Mouse (Mus musculus): ENCODE data around the gene Lhx5. TPM values are rescaled to one million over a fixed set of nuclear protein-coding genes. Genes with fewer than 3 reads are reported as not detected.

Gene Lhx5
- polyA plus RNA-seq, 1 experiment from 2014 or later: 45.2 TPM

- no peak overlapping the region for H3K4me3 ChIP-seq
- H3K9me3 ChIP-seq: no peaks in the 10 kb centered on the region
- peaks cover 15% of the 10 kb centered on the region; the same call in 1 of the 2 replicates for H3K27me3 ChIP-seq
- H3K27ac ChIP-seq (replicated peaks): no peak overlapping the region
- no peaks in the 10 kb centered on the region for H3K4me1 ChIP-seq
- H3K36me3 ChIP-seq: no peaks in the 10 kb centered on the region
- no peak overlapping the region for H3K4me2 ChIP-seq (replicated peaks)
- no peak for ATAC-seq (ENCODE audit: low FRiP score, low read depth)
- WGBS: 87% methylated on average over 6 of the region's 6 CpGs
- no peak overlapping the region for H3K9ac ChIP-seq (replicated peaks)
Observed at GRCm38 (mm10) chr5:120468830-120469229, 37.3 kb downstream of the Lhx5 start.

- Histone ChIP-seq H3K4me2 (replicated peaks) (no peak overlapping the region), H3K36me3 (no peaks in the 10 kb centered on the region), H3K4me3 (no peak overlapping the region), H3K9me3 (no peaks in the 10 kb centered on the region), H3K27ac (replicated peaks) (no peak overlapping the region), H3K4me1 (0 out of 2 replicates have a peak, but pooled peaks cover 4% of the 10 kb centered on the region), H3K9ac (replicated peaks) (no peak overlapping the region), H3K27me3 (peaks cover 19% of the 10 kb centered on the region; the same call in 1 of the 2 replicates)
- WGBS: 63% methylated on average over 4 of the region's 4 CpGs
- no peak for ATAC-seq (ENCODE audit: low FRiP score, low read depth)
Observed at GRCm38 (mm10) chr5:120471538-120471937, 40.0 kb downstream of the Lhx5 start.

GRCm38 (mm10) chr5:120472770-120473169 is 41.3 kb downstream of the Lhx5 start, which contains the start of gene Sdsl:
Sdsl (minus strand) TSS chr5:120472810.
- Histone ChIP-seq H3K27ac (replicated peaks) (no peak within 1 kb of the TSS), H3K9ac (replicated peaks) (no peak within 1 kb of the TSS), H3K4me1 (0 out of 2 replicates have a peak, but pooled peaks cover 4% of the 10 kb centered on the region), H3K36me3 (no peaks in the 10 kb centered on the region), H3K4me3 (no peak within 1 kb of the TSS), H3K4me2 (replicated peaks) (no peak within 1 kb of the TSS), H3K27me3 (peaks cover 27% of the 10 kb centered on the region; the same call in 1 of the 2 replicates), H3K9me3 (no peaks in the 10 kb centered on the region)
- WGBS: 86% methylated on average over 8 of the region's 8 CpGs
- ATAC-seq (ENCODE audit: low FRiP score, low read depth): no peak

GRCm38 (mm10) chr5:120473361-120473760 is 41.9 kb downstream of the Lhx5 start:
- 93% methylated on average over 2 of the region's 2 CpGs for WGBS
- Histone ChIP-seq H3K27me3 (peaks cover 26% of the 10 kb centered on the region; the same call in 1 of the 2 replicates), H3K27ac (replicated peaks) (no peak overlapping the region), H3K4me2 (replicated peaks) (no peak overlapping the region), H3K36me3 (no peaks in the 10 kb centered on the region), H3K9ac (replicated peaks) (no peak overlapping the region), H3K4me3 (no peak overlapping the region), H3K9me3 (no peaks in the 10 kb centered on the region), H3K4me1 (0 out of 2 replicates have a peak, but pooled peaks cover 4% of the 10 kb centered on the region)
- no peak for ATAC-seq (ENCODE audit: low FRiP score, low read depth)

- H3K27me3 ChIP-seq: peaks cover 20% of the 10 kb centered on the region; the same call in 1 of the 2 replicates
- H3K4me1 ChIP-seq: 0 out of 2 replicates have a peak, but pooled peaks cover 4% of the 10 kb centered on the region
- H3K9me3 ChIP-seq: no peaks in the 10 kb centered on the region
- 53% methylated on average over 8 of the region's 8 CpGs for WGBS
- no peak overlapping the region for H3K9ac ChIP-seq (replicated peaks)
- no peak overlapping the region for H3K4me3 ChIP-seq
- no peak for ATAC-seq (ENCODE audit: low FRiP score, low read depth)
- H3K36me3 ChIP-seq: no peaks in the 10 kb centered on the region
- H3K4me2 ChIP-seq (replicated peaks): no peak overlapping the region; the same call in 1 of the 2 replicates
- no peak overlapping the region for H3K27ac ChIP-seq (replicated peaks)
Observed at GRCm38 (mm10) chr5:120475861-120476260, 44.4 kb downstream of the Lhx5 start.

- no peak within 1 kb of the TSS for H3K27ac ChIP-seq (replicated peaks)
- H3K4me2 ChIP-seq (replicated peaks): no peak within 1 kb of the TSS; the same call in 1 of the 2 replicates
- WGBS: 17% methylated on average over 13 of the region's 13 CpGs
- 0 out of 2 replicates have a peak, but pooled peaks cover 4% of the 10 kb centered on the region for H3K4me1 ChIP-seq
- H3K9me3 ChIP-seq: no peaks in the 10 kb centered on the region
- H3K27me3 ChIP-seq: peaks cover 20% of the 10 kb centered on the region; the same call in 1 of the 2 replicates
- H3K9ac ChIP-seq (replicated peaks): no peak within 1 kb of the TSS
- ATAC-seq (ENCODE audit: low FRiP score, low read depth): no peak
- no peak within 1 kb of the TSS for H3K4me3 ChIP-seq
- no peaks in the 10 kb centered on the region for H3K36me3 ChIP-seq
Observed at GRCm38 (mm10) chr5:120476296-120476695, 44.8 kb downstream of the Lhx5 start, which contains the start of gene Sds. Sds (plus strand) TSS chr5:120476526.

- no peak overlapping the region for H3K9ac ChIP-seq (replicated peaks)
- no peaks in the 10 kb centered on the region for H3K9me3 ChIP-seq
- ATAC-seq (ENCODE audit: low FRiP score, low read depth): no peak
- WGBS: 91% methylated on average over 5 of the region's 5 CpGs
- peaks cover 14% of the 10 kb centered on the region; the same call in 1 of the 2 replicates for H3K27me3 ChIP-seq
- no peak overlapping the region for H3K4me3 ChIP-seq
- 0 out of 2 replicates have a peak, but pooled peaks cover 4% of the 10 kb centered on the region for H3K4me1 ChIP-seq
- H3K36me3 ChIP-seq: no peaks in the 10 kb centered on the region
- H3K4me2 ChIP-seq (replicated peaks): no peak overlapping the region
- no peak overlapping the region for H3K27ac ChIP-seq (replicated peaks)
Observed at GRCm38 (mm10) chr5:120477993-120478392, 46.5 kb downstream of the Lhx5 start.

- Histone ChIP-seq H3K4me1 (0 out of 2 replicates have a peak, but pooled peaks cover 4% of the 10 kb centered on the region), H3K36me3 (peaks cover 11% of the 10 kb centered on the region; the same call in 1 of the 2 replicates), H3K4me3 (no peak overlapping the region), H3K27ac (replicated peaks) (no peak overlapping the region), H3K9me3 (no peaks in the 10 kb centered on the region), H3K27me3 (peaks cover 14% of the 10 kb centered on the region; the same call in 1 of the 2 replicates), H3K9ac (replicated peaks) (no peak overlapping the region), H3K4me2 (replicated peaks) (no peak overlapping the region)
- no peak for ATAC-seq (ENCODE audit: low FRiP score, low read depth)
- 70% methylated on average over 4 of the region's 4 CpGs for WGBS
Observed at GRCm38 (mm10) chr5:120479538-120479937, 48.0 kb downstream of the Lhx5 start.

- Histone ChIP-seq H3K9me3 (no peaks in the 10 kb centered on the region), H3K4me3 (no peak overlapping the region), H3K27me3 (peaks cover 13% of the 10 kb centered on the region; the same call in 1 of the 2 replicates), H3K36me3 (peaks cover 28% of the 10 kb centered on the region), H3K27ac (replicated peaks) (no peak overlapping the region), H3K4me1 (0 out of 2 replicates have a peak, but pooled peaks cover 1% of the 10 kb centered on the region), H3K4me2 (replicated peaks) (no peak overlapping the region), H3K9ac (replicated peaks) (no peak overlapping the region)
- WGBS: 72% methylated on average over 9 of the region's 9 CpGs
- no peak for ATAC-seq (ENCODE audit: low FRiP score, low read depth)
Observed at GRCm38 (mm10) chr5:120481205-120481604, 49.7 kb downstream of the Lhx5 start.

GRCm38 (mm10) chr5:120483399-120483798 is 51.9 kb downstream of the Lhx5 start:
- no peak overlapping the region for H3K27ac ChIP-seq (replicated peaks)
- 87% methylated on average over 19 of the region's 19 CpGs for WGBS
- no peak overlapping the region for H3K4me3 ChIP-seq
- no peak overlapping the region for H3K9ac ChIP-seq (replicated peaks)
- ATAC-seq (ENCODE audit: low FRiP score, low read depth): no peak
- H3K4me1 ChIP-seq: no peaks in the 10 kb centered on the region
- H3K9me3 ChIP-seq: no peaks in the 10 kb centered on the region
- no peaks in the 10 kb centered on the region for H3K27me3 ChIP-seq
- no peak overlapping the region for H3K4me2 ChIP-seq (replicated peaks)
- peaks cover 44% of the 10 kb centered on the region for H3K36me3 ChIP-seq

GRCm38 (mm10) chr5:120487844-120488243 is 56.3 kb downstream of the Lhx5 start:
- H3K9ac ChIP-seq (replicated peaks): no peak overlapping the region
- H3K27ac ChIP-seq (replicated peaks): no peak overlapping the region
- H3K4me3 ChIP-seq: no peak overlapping the region
- H3K4me2 ChIP-seq (replicated peaks): no peak overlapping the region
- H3K9me3 ChIP-seq: no peaks in the 10 kb centered on the region
- 85% methylated on average over 8 of the region's 8 CpGs for WGBS
- H3K36me3 ChIP-seq: peaks cover 57% of the 10 kb centered on the region
- H3K27me3 ChIP-seq: no peaks in the 10 kb centered on the region
- peaks cover 4% of the 10 kb centered on the region; the same call in 1 of the 2 replicates for H3K4me1 ChIP-seq
- ATAC-seq (ENCODE audit: low FRiP score, low read depth): no peak

- Histone ChIP-seq H3K4me2 (replicated peaks) (no peak overlapping the region), H3K27ac (replicated peaks) (no peak overlapping the region), H3K4me3 (no peak overlapping the region), H3K9me3 (no peaks in the 10 kb centered on the region), H3K27me3 (no peaks in the 10 kb centered on the region), H3K4me1 (peaks cover 4% of the 10 kb centered on the region; the same call in 1 of the 2 replicates), H3K9ac (replicated peaks) (no peak overlapping the region), H3K36me3 (peaks cover 40% of the 10 kb centered on the region)
- ATAC-seq (ENCODE audit: low FRiP score, low read depth): no peak
- WGBS: 89% methylated on average over 8 of the region's 8 CpGs
Observed at GRCm38 (mm10) chr5:120490679-120491192, 59.2 kb downstream of the Lhx5 start.
